Mouse (Mus musculus) ES-Bruce4 (cell line): ENCODE data around the gene Fam57b. TPM values are rescaled to one million over a fixed set of nuclear protein-coding genes. Genes with fewer than 3 reads are reported as not detected.
A peak's percentile ranks its signal among the peaks of the same experiment; 100 is the strongest.

Experiments used
- H3K27ac ChIP-seq: 2 replicates; pipeline ENCODE4 v1.5.1; 2012; ENCODE audit warnings: low read length, inconsistent platforms; ENCODE audit not compliant: insufficient read depth
- H3K27me3 ChIP-seq: 2 replicates; pipeline ENCODE4 v1.6.1; 2012; ENCODE audit warnings: mild to moderate bottlenecking, low read length, inconsistent platforms; ENCODE audit not compliant: control insufficient read depth, poor library complexity, insufficient read depth, severe bottlenecking
- H3K36me3 ChIP-seq: 2 replicates; pipeline ENCODE4 v1.6.1; 2012; ENCODE audit warnings: inconsistent platforms, mild to moderate bottlenecking, low read length, moderate library complexity; ENCODE audit not compliant: control insufficient read depth, poor library complexity, insufficient read depth, severe bottlenecking
- H3K4me1 ChIP-seq: one replicate; pipeline ENCODE4 v1.8.1; 2011; ENCODE audit warnings: low read length; ENCODE audit not compliant: control insufficient read depth, insufficient read depth
- H3K4me3 ChIP-seq: 2 replicates; pipeline ENCODE4 v1.5.1; 2011; ENCODE audit warnings: low read depth, mild to moderate bottlenecking, low read length
- H3K9ac ChIP-seq: 2 replicates; pipeline ENCODE4 v1.6.1; 2012; ENCODE audit warnings: low read depth, mild to moderate bottlenecking, inconsistent platforms; ENCODE audit not compliant: poor library complexity, severe bottlenecking
- H3K9me3 ChIP-seq: replicated peaks from 2 replicates; pipeline ENCODE4 v1.6.1; 2012; ENCODE audit warnings: mild to moderate bottlenecking, low read length, inconsistent platforms; ENCODE audit not compliant: control insufficient read depth, poor library complexity, insufficient read depth, severe bottlenecking
- CTCF ChIP-seq: IDR thresholded peaks from one replicate; pipeline ENCODE4 v1.8.1; 2011; ENCODE audit warnings: low read depth, low read length
- EP300 ChIP-seq: IDR thresholded peaks from 2 replicates; pipeline ENCODE4 v1.6.1; 2011; ENCODE audit warnings: low read depth, low read length; ENCODE audit not compliant: insufficient read depth
- POLR2A ChIP-seq: IDR thresholded peaks from one replicate; pipeline ENCODE4 v1.8.1; 2011; ENCODE audit warnings: low read length; ENCODE audit not compliant: insufficient read depth
- polyA plus RNA-seq: library from polyadenylated mRNA; stranded (reverse); fragments of >200 nt; gene quantifications from 2 replicates; pipeline ENCODE4 v1.2.4, GENCODE M21; 2011; ENCODE audit warnings: low read depth; ENCODE audit not compliant: missing spikeins, insufficient read depth, insufficient read length

Gene Fam57b
- polyA plus RNA-seq, 1 experiment, result 2.7 TPM

- H3K4me1 ChIP-seq, result no peaks in the 10 kb centered on the region
Observed at GRCm38 (mm10) chr7:126799050-126799467, 1.6 kb downstream of the Fam57b start.

GRCm38 (mm10) chr7:126799468-126800268 lies 2.2 kb downstream of the Fam57b start:
- Histone ChIP-seq H3K9ac (peak overlapping the region; percentile 35), H3K4me3 (peak overlapping the region; percentile 84), H3K36me3 (peaks cover 27% of the 10 kb centered on the region), H3K27ac (peak overlapping the region; percentile 73), H3K9me3 (no peaks in the 10 kb centered on the region), H3K27me3 (no peaks in the 10 kb centered on the region), H3K4me1 (no peaks in the 10 kb centered on the region)
- TF ChIP-seq EP300, result peak; percentile 73; the same call in 1 of the 2 replicates
- TF ChIP-seq POLR2A, result peak; percentile 85
- TF ChIP-seq CTCF, result no peak

More at GRCm38 (mm10) chr7:126799050-126799467, 1.6 kb downstream of the Fam57b start:
- H3K9me3 ChIP-seq, result no peaks in the 10 kb centered on the region
- H3K27me3 ChIP-seq, result no peaks in the 10 kb centered on the region
- H3K27ac ChIP-seq, result peak overlapping the region; percentile 23
- TF ChIP-seq CTCF (no peak), EP300 (0 out of 2 replicates have a peak, but pooled peaks have one; percentile 51), POLR2A (peak; percentile 99)
- peaks cover 28% of the 10 kb centered on the region for H3K36me3 ChIP-seq
- H3K9ac ChIP-seq, result peak overlapping the region; percentile 85
- peak overlapping the region; percentile 89 for H3K4me3 ChIP-seq

GRCm38 (mm10) chr7:126800269-126801056 lies 3.0 kb downstream of the Fam57b start:
- no peaks in the 10 kb centered on the region for H3K27me3 ChIP-seq
- H3K36me3 ChIP-seq, result peaks cover 20% of the 10 kb centered on the region
- H3K9me3 ChIP-seq, result no peaks in the 10 kb centered on the region
- peak overlapping the region; percentile 84 for H3K4me3 ChIP-seq
- TF ChIP-seq POLR2A, result no peak
- no peaks in the 10 kb centered on the region for H3K4me1 ChIP-seq
- peak overlapping the region; percentile 73 for H3K27ac ChIP-seq
- peak overlapping the region; percentile 35 for H3K9ac ChIP-seq

- no peaks in the 10 kb centered on the region for H3K4me1 ChIP-seq
- no peak overlapping the region for H3K27ac ChIP-seq
- no peaks in the 10 kb centered on the region for H3K27me3 ChIP-seq
- peaks cover 15% of the 10 kb centered on the region for H3K36me3 ChIP-seq
- no peak overlapping the region for H3K9ac ChIP-seq
- no peaks in the 10 kb centered on the region for H3K9me3 ChIP-seq
- H3K4me3 ChIP-seq, result 0 out of 2 replicates have a peak overlapping the region, but pooled peaks have one; percentile 84
- TF ChIP-seq POLR2A (no peak), CTCF (no peak), EP300 (no peak)
Observed at GRCm38 (mm10) chr7:126801057-126801422, 3.6 kb downstream of the Fam57b start.

GRCm38 (mm10) chr7:126802134-126802889 lies 4.8 kb downstream of the Fam57b start:
- Histone ChIP-seq H3K9ac (no peak overlapping the region), H3K4me3 (no peak overlapping the region), H3K4me1 (no peaks in the 10 kb centered on the region), H3K27me3 (no peaks in the 10 kb centered on the region), H3K27ac (no peak overlapping the region), H3K36me3 (peaks cover 2% of the 10 kb centered on the region), H3K9me3 (no peaks in the 10 kb centered on the region)
- no peak for TF ChIP-seq POLR2A
- TF ChIP-seq CTCF, result no peak
- no peak for TF ChIP-seq EP300
